Comparison of ENCODE assay signal across 15 mouse cellular contexts in genomic region chr15:99314891-99315290, GRCm38 (mm10). TPM values are rescaled to one million over a fixed set of nuclear protein-coding genes. Genes with fewer than 3 reads are reported as not detected.
DNase-seq lines count a peak whose midpoint lies in the region; ATAC-seq and TF ChIP-seq lines count a peak whose summit lies in the region.
"Had no signal": no experiment of that assay in that cellular context is flagged by ENCODE, and none has a peak within 500 bp of the region (broad histone marks: within the 10 kb centered on the region; RNA-seq: fewer than 3 reads in every experiment).

No protein-coding gene starts in this region.

- 94% methylated on average over 16 of the region's 16 CpGs for WGBS in forebrain, embryonic 10.5 days
- WGBS in forebrain, postnatal 0 days = 91% methylated on average over 16 of the region's 16 CpGs
- WGBS in kidney, embryonic 15.5 days = 91% methylated on average over 16 of the region's 16 CpGs

- TF ChIP-seq CTCF in forebrain, postnatal 0 days (IDR thresholded peaks at IDR 0.05; ENCODE audit: low read depth) = no peak
- TF ChIP-seq CTCF in E14TG2a.4 (conservative IDR thresholded peaks at IDR 0.05; ENCODE audit: low read length) = no peak

- no peaks in the 10 kb centered on the region for H3K9me3 ChIP-seq in forebrain, embryonic 10.5 days
- H3K9me3 ChIP-seq in forebrain, postnatal 0 days (ENCODE audit: low read length) = no peaks in the 10 kb centered on the region
- H3K9me3 ChIP-seq in kidney, embryonic 15.5 days (replicated peaks) = no peaks in the 10 kb centered on the region
- no peaks in the 10 kb centered on the region for H3K9me3 ChIP-seq in E14TG2a.4 (ENCODE audit: low read length)
- H3K9me3 ChIP-seq: midbrain, embryonic 12.5 days had no signal

- no peak for DNase-seq in forebrain, embryonic 10.5 days (ENCODE audit: extremely low spot score, low spot score)
- DNase-seq in forebrain, postnatal 0 days = no peak
- DNase-seq in kidney, adult 9 months = no peak
- peak; percentile 54 to 60 for DNase-seq in kidney, postnatal 36 days
- no peak for DNase-seq in cerebellum, postnatal 25 days
- DNase-seq in thymus, postnatal 4 days = no peak
- DNase-seq: cerebellum, adult 18-20 months; embryo, embryonic 11 days; liver, postnatal 0 days had no signal

- H3K9ac ChIP-seq in forebrain, postnatal 0 days = no peak overlapping the region
- no peak overlapping the region for H3K9ac ChIP-seq in kidney, embryonic 15.5 days
- H3K9ac ChIP-seq: liver, postnatal 0 days; midbrain, embryonic 12.5 days had no signal

- no peaks in the 10 kb centered on the region for H3K27me3 ChIP-seq in forebrain, embryonic 10.5 days (ENCODE audit: poor library complexity, severe bottlenecking)
- H3K27me3 ChIP-seq in forebrain, postnatal 0 days (ENCODE audit: insufficient read depth, low read length) = no peaks in the 10 kb centered on the region
- no peaks in the 10 kb centered on the region for H3K27me3 ChIP-seq in kidney, embryonic 15.5 days
- no peaks in the 10 kb centered on the region for H3K27me3 ChIP-seq in E14TG2a.4 (ENCODE audit: insufficient read depth, low read length)
- H3K27me3 ChIP-seq: midbrain, embryonic 12.5 days had no signal

- H3K4me3 ChIP-seq in forebrain, embryonic 10.5 days = no peak overlapping the region
- H3K4me3 ChIP-seq in forebrain, postnatal 0 days (ENCODE audit: low read depth, low read length) = no peak overlapping the region
- H3K4me3 ChIP-seq in kidney, embryonic 15.5 days (replicated peaks) = no peak overlapping the region
- H3K4me3 ChIP-seq in E14TG2a.4 (replicated peaks; ENCODE audit: low read length) = peak overlapping the region; percentile 65
- H3K4me3 ChIP-seq: midbrain, embryonic 12.5 days had no signal

- no peak for ATAC-seq in forebrain, postnatal 0 days
- no peak for ATAC-seq in kidney, embryonic 15.5 days (replicated peaks; ENCODE audit: low FRiP score)
- ATAC-seq: hindbrain, postnatal 0 days; liver, postnatal 0 days had no signal

- H3K36me3 ChIP-seq in forebrain, embryonic 10.5 days (replicated peaks) = peaks cover 100% of the 10 kb centered on the region
- H3K36me3 ChIP-seq in forebrain, postnatal 0 days (ENCODE audit: insufficient read depth) = peaks cover 86% of the 10 kb centered on the region
- peaks cover 99% of the 10 kb centered on the region for H3K36me3 ChIP-seq in kidney, embryonic 15.5 days
- H3K36me3 ChIP-seq in E14TG2a.4 (ENCODE audit: insufficient read depth, low read length) = peaks cover 100% of the 10 kb centered on the region

- 0 out of 2 replicates have a peak, but pooled peaks cover under 1% of the 10 kb centered on the region for H3K4me1 ChIP-seq in forebrain, embryonic 10.5 days
- no peaks in the 10 kb centered on the region for H3K4me1 ChIP-seq in forebrain, postnatal 0 days (ENCODE audit: insufficient read depth)
- H3K4me1 ChIP-seq in kidney, embryonic 15.5 days = peaks cover 21% of the 10 kb centered on the region
- H3K4me1 ChIP-seq in E14TG2a.4 (replicated peaks; ENCODE audit: low read depth, low read length) = peaks cover 46% of the 10 kb centered on the region
- H3K4me1 ChIP-seq: midbrain, embryonic 12.5 days had no signal

- H3K27ac ChIP-seq in forebrain, embryonic 10.5 days = peak overlapping the region; percentile 44; the same call in 1 of the 2 replicates
- H3K27ac ChIP-seq in forebrain, postnatal 0 days (ENCODE audit: low read depth, low read length) = no peak overlapping the region
- 0 out of 2 replicates have a peak overlapping the region, but pooled peaks have one; percentile 11 for H3K27ac ChIP-seq in kidney, embryonic 15.5 days
- H3K27ac ChIP-seq: hindbrain, postnatal 0 days; midbrain, embryonic 12.5 days had no signal

- no peak overlapping the region for H3K4me2 ChIP-seq in forebrain, postnatal 0 days (ENCODE audit: low read depth)
- H3K4me2 ChIP-seq in kidney, embryonic 15.5 days = no peak overlapping the region
- H3K4me2 ChIP-seq: midbrain, embryonic 12.5 days had no signal

RNA-seq across cellular contexts. Expression of gene Fam186b, which starts 19.2 kb away (rescaled TPM):
- polyA plus RNA-seq in forebrain, embryonic 10.5 days (2016; fragmentation: Nextera tagmentation; extraction: Ambion mirVana) = 0.11 and 0.17 TPM in 2 replicates
- 0.52 and 1.5 TPM in 2 replicates for total RNA-seq in forebrain, postnatal 0 days (2014; rRNA removed)
- polyA plus RNA-seq in forebrain, postnatal 0 days (2015; fragmentation: Nextera tagmentation; extraction: Ambion mirVana) = 0.58 and 0.85 TPM in 2 replicates
- 0.21 and 0.43 TPM in 2 replicates for polyA plus RNA-seq in kidney, embryonic 15.5 days (2015; fragmentation: Nextera tagmentation; extraction: Ambion mirVana)
- polyA plus RNA-seq: liver, postnatal 0 days; neural tube, embryonic 11.5 days; small intestine, adult 2 months had no signal

RNA-seq across cellular contexts. Expression of gene Prpf40b, which starts 20.0 kb away (rescaled TPM):
- 60.7 and 62.2 TPM in 2 replicates for polyA plus RNA-seq in forebrain, embryonic 10.5 days (2016; fragmentation: Nextera tagmentation; extraction: Ambion mirVana)
- total RNA-seq in forebrain, postnatal 0 days (2014; rRNA removed) = 110 and 116 TPM in 2 replicates
- polyA plus RNA-seq in forebrain, postnatal 0 days (2015; fragmentation: Nextera tagmentation; extraction: Ambion mirVana) = 69.1 and 89.7 TPM in 2 replicates
- 56.4 and 66.5 TPM in 2 replicates for polyA plus RNA-seq in kidney, embryonic 15.5 days (2015; fragmentation: Nextera tagmentation; extraction: Ambion mirVana)

RNA-seq across cellular contexts. Expression of gene Fmnl3, which starts 55.4 kb away (rescaled TPM):
- polyA plus RNA-seq in forebrain, embryonic 10.5 days (2016; fragmentation: Nextera tagmentation; extraction: Ambion mirVana) = 14.3 and 16.9 TPM in 2 replicates
- 11.2 and 14.2 TPM in 2 replicates for total RNA-seq in forebrain, postnatal 0 days (2014; rRNA removed)
- polyA plus RNA-seq in forebrain, postnatal 0 days (2015; fragmentation: Nextera tagmentation; extraction: Ambion mirVana) = 7.3 and 8.6 TPM in 2 replicates
- polyA plus RNA-seq in kidney, embryonic 15.5 days (2015; fragmentation: Nextera tagmentation; extraction: Ambion mirVana) = 31.7 and 32.4 TPM in 2 replicates

Comparison
In these comparisons a context has a peak if more than half of its experiments do, and no peak if none do; other contexts are left out.
1. DNase-seq: peak in kidney, postnatal 36 days (2 of 2); none in forebrain, embryonic 10.5 days (single experiment), forebrain, postnatal 0 days (single experiment), kidney, adult 9 months (single experiment), cerebellum, postnatal 25 days (0 of 2) and thymus, postnatal 4 days (single experiment).